Mouse (Mus musculus): ENCODE results near the gene Arhgap35.

DNA sequence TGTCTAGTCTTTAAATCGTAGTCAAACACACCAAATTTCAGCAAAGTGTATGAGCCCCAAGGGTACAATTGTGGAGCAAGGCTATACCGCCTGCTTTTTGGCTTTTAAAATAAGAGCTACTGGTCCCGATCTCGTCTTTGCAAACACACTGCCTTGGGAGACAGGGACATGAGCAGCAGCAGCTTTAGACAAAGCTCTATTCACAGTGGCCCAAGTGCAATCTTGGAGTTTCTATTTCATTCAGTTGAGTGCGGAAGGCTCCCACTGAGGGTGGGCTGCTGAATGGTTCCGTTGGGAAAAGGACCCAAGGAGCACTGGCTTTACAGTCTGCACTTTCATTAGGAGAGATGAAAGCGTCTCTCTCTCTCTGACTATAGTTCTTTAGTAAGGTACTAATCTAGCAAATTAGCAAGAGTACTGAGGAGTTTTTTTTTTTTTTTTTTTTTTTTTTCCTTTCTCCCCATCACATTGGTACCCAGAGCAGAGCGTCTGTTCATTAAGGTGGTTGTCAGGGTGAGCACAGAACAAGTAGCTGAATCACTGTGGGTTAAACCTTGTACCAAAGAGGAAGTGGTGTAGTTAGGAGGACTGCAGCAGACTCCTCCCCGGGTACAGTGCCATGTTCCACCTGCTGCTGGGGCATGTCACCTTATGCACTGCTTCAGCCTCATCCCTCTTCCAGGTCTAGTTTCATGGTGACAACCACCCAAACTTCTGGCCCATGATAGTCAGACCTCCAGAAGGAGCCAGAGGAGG, 56.8 kb downstream of the Arhgap35 start:
- no peak for TF ChIP-seq CTCF (IDR thresholded peaks at IDR 0.05; ENCODE audit: control insufficient read depth, insufficient read depth, low read length)
- TF ChIP-seq POLR2A (IDR thresholded peaks at IDR 0.05; ENCODE audit: borderline replicate concordance, control insufficient read depth, low read depth, low read length): no peak
